Mouse (Mus musculus) frontal cortex, postnatal 10 days (tissue): ENCODE measurements around the gene Agap1.

ENCODE experiments used
- DNase-seq, 2 experiments: peaks; one replicate each; pipeline ENCODE4 v3.0.0; 2022; ENCODE audit warnings: low spot score in 2 of 2, mixed read lengths in 1 of 2

Agap1 gene

DNA sequence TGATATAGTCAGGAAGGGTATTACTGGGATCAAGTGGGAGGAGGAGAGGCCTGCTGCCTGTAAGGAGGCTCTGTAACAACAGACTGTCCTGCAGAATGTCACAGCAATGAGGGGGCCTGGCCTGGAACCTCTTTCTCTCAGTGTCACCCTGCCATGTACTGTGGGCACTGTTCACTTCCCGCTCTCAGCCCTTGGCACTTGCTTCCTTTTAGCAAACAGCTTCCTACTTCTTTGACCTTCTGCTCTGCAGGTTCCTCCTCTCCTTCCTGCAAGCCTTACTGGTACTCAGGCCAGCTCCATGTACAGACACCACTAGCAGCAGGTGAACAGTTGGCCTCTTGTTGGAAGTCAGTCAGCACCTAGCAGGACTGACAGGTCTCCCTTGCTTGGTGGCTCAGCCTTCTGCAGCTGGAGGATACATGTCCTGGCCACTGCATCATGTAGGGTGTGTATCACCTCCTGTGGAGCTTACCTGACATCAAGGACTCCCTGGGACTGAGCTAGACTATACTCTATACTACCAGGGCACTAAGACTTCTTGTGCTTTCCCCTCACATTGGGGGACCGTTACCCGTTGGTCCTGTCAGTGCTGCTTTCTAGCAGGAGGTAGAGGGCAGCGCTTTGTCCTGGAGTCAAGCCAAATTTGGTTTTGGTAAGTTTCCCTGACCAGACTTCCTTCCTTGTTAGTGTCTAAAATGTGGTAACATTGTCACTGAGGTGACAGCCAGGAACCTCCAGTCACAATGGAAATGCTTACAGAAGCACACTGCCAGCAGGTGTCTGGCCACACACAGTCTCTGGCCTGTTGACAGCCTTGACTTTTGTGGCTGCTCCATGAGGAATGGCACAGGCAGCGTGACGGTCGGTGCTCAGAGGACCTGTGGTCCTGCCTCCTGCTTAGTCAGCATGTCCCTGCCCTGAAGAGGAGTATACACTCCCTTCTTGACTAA lies 120.6 kb downstream of the Agap1 start:
- no peak for DNase-seq

DNA sequence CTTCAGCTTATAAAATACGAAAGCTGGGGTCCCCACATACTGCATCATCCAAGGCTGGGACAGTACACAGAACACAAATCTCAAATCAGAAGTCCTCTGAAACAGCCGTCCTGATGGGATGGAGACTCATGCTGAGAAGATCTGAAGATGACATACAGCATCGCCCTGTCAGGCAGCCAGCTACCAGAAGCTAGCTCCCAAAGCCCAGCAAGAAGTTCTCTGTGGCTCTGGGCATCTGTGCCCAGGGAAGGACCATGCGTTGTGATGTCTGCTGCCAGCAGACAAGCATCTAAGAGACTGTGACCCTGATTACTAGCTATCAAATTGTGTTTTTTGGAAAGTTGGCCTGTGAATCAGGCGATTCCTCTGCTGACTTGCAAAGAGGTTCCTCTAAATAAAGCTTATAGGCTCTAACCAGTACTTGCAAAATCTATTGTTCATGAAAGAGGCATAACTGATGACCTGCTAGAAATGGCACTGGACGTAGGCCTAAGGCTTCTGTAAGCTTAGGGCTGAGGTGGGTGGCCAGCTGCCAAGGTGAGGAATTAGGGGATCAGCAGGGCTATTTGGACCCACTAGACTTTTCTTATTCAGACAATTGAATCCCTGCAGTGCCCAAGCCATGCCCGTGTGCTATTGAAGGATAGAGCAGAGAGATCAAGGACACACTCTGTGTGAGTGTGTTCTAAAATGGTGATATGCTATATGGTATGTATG lies 121.7 kb downstream of the Agap1 start:
- no peak for DNase-seq

DNA sequence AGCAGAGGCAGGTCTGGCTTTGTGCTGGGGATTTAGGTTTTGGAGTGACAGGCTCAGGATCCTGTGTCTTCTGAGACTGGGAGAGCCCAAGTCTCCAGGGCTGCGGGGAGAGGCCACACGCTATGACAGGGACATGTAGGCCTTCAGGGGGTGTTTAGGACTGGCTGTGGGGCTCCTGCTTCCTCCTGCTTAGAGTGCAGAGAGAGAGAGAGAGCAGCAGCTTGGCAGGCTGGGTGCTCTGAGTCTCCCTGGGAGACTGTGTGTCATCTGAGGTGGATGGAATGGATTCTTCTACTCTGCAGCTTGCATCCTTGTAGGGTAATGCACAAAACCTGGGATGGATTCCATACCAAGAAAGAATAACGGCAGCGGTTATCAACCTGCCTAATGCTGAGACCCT lies 122.4 kb downstream of the Agap1 start:
- peak; percentile 38 to 61 for DNase-seq

DNA sequence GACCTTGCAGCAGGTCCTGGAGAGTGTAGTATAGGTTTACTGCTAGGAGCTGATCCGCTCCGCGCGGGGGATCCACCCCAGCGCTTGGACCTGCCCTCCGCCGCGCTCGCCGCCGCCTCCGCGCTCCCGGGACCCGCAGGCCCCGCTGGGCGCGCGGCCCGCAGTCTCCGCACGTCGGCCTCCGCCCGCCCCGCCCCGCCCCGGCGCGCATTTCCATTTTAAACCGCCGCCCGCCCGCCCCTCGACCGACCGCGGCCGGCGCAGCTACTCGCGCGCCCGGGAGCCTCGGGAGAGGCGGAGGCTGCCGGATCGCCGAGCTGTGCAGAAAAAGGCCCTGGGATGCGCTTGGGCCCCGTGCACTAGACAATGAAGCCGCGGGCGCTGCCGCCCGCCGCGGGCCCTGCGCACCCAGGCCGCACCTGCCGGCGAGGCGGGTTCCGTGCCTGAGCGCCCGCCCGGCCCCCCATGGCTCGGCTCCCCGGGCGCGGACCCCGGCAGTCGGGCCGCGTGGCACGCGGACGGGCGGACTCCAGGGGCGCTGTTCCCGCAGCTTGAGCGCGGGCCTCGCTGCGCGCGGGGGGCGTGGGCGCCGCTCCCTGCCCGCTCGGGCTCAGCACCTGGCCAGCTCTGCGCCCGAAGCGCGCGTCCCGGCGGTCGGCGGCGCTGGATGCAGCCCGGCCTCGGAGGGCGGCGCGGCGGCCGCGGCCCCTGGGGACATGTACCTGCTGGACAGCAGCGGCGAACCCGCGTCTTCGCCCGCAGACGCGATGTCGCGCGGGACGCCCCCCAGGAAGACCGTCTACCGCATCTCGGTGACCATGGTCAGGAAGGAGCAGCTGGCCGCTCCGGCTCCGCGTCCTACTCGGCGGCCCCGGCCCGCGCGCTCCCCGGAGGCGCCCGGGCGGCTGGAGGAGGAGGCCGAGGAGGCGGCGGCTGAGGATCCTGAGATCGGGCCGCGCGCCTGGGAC lies 125.7 kb downstream of the Agap1 start:
- DNase-seq: peak; percentile 62 to 81

DNA sequence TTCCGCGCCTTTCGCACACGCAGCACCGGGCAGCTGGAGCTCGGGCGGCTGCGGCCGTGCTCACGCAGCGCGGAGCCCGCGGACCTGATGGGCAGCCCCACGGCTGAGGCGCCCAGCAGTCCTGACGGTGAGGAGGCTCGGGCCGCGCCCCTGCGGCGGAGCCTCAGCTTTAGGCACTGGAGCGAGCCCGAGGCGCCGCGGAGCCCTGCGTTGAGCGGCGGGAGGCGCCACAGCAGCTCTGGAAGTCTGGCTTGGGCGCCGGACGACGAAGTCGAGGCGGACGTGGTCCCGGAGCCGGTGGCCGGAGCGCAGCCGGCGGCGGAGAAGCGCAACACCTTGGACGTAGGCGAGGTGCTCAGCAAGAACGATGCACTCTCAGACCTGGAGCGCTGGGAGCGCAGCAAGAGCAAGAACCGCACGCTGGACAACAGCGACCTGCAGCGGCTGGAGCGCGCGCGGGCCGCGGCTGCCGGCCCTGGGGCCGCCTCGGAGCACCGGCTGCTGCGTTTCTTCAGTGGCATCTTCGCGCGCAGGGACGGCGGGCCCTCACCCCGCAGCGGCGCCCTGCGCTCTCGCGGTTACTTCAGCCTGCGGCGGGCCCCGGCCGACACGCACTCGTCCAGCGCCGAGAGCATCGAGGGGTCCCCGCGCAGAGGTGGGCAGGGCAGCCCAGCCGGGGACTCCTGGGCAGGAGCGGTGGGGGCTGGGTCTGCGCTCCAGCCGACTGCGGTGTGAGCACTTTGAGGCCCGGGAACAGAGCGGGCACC lies 126.6 kb downstream of the Agap1 start:
- peak in 1 of 2 experiments; percentile 48 for DNase-seq

DNA sequence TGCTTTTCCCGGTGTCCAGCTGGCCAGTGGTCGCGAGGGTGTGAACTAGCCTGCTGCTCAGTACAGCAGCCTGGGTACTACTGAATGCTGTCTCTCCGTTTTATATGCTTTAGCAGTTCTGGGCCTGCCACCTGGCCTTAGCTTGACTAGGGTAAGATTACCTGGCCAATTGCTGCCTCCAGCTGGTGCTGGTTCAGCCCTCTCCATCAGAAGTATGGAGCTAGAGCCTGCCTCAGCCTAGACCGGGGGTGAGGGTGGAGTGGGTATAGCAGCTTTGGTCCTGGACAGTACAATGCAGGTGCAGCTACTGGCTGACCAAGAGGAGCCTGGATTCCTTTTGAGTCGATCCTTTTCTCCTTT lies 127.1 kb downstream of the Agap1 start:
- no peak for DNase-seq

DNA sequence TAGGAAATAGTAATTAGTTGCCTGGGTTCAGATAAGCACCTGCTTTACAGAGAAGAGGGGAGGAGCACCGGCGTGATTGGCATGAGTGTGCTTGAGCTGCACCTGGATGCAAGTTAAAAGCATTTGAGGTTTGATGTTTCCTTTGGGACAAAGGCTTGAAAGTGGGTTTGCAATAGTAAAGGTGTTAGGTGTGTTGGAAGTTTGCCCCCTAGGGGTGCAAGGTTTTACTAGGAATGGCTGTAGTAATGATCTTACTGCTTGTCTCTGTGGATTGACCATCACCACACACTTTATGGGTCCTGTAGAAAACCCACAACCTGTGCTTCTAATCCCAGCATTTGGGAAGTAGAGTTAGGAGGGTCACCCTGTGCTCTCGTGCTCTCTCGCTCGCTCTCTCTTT lies 128.8 kb downstream of the Agap1 start:
- DNase-seq: no peak

DNA sequence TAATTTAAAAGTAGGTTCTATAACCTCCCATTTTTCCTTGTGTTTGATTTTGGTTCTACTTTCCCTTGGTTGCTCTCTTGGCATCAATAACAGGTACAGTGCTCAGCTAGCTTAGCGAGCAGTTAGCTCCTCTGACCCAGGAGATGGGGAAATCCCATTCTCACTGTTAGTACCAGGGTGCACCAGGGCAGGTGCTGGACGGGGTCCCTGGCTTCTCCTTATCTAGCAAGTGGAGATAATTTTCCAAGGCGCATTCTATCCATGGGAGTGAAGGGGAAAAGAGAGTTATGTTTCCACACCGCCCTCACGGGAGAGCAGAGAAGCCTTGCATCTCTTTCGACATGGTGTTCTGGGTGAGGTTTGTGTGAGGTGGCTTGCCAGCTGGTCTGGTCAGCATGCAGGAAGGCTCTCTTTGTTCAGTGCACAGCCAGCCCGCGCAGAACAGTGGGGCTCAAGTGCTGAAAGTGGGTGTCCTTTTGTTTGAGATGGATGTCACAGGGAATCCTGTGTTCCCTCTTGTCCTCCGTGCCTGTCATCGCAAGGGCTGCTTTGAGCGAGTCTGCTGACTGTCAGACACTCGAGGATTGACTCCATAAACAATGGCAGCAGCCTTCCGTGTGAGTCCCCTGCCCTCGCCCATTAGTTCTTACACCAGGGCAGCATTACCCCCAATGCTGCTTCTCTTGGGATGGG lies 132.5 kb downstream of the Agap1 start:
- no peak for DNase-seq

DNA sequence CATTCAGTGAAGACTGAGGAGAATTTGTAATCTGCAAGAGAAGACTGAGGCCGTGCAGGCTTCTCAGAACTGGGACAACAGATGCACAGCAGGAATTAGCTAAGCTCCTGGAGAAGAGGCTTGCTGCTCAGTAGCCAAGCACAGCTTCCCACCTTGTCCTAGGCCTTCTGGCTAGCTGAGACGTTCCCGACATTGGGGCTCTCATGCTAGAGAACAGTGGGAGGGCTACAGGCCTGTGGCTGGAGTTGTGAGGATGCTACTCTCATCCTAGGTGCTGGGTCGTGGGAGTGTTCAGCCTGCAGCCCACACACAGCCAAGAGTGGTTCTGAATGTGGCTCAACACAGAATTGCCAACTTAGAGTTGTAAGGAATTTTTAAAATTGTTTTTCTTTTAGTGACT lies 133.5 kb downstream of the Agap1 start:
- no peak for DNase-seq

DNA sequence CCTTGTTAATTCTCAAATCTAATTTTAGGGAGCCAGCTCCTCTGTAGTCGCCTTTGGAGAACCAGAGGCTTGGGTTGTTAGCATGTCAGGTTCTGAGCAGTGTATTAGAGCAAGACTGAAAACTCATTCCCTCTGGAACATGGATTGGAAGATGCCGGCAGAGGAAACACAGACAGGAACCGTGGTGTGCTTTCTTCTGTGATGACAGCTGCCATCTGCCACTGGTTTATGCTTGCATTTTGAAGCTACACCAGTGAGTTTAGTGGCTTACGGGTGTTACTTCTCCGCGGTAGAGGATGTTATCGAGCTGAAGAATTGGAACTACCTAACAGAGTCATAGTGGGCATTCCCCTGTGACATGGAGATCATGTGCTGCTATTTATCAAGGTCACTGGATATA lies 136.4 kb downstream of the Agap1 start:
- DNase-seq: no peak

DNA sequence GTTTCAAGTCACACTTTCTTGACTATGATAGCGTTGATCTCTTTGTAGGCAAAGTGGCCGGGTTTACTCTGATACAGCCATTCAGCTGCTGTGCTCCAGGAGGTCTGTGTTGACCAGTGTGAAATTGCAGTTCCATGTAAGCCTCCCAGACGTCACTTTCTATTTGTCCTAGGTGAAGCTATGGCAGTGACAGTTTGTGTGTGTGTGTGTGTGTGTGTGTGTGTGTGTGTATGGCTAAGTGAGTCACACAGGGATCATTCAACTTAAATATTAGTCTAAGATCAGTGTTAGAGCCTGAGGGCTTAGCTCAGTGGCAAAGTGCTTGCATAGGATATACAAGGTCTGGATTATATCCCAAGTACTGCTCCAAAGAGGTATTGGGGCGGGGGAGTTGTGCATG lies 138.6 kb downstream of the Agap1 start:
- DNase-seq: no peak

DNA sequence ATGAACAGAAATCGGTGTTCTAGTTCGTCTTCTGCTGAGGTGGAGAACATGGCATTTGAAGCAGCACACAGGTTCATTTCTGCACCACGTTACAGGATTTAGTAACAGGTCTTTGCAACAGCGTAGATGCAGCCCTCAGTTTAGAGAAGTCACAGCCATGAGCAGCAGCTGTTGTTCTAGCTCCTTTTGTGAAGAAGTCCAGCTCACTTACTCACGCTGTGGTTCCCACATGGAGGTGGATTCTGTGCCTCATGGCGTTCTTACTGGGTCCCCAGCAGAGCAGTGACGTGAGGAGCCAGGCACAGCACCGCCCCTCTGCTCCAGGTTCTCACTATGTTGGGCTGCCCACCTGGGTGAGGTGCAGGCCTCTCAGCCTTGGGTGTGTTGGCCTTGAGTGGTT lies 140.4 kb downstream of the Agap1 start:
- DNase-seq: no peak

DNA sequence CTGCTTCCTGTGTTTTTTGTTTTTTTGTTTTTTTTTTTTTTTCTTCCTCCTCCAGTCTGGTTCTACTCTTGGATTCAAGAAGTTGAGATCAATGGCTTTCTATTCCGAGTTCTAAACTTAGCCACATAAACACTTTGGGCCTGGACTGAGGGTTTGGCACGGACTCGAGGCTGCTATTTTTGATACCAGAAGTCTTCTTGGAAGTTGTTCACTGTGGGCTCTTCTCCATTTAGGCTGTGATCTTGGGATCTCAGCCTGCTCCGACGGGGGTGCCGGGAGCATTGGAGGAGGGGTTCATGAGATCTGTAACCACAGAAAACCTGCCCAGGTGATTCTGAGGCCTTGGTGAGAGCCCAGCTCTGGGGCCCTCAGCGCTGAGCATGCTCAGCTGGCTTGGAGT lies 140.8 kb downstream of the Agap1 start:
- DNase-seq: no peak

DNA sequence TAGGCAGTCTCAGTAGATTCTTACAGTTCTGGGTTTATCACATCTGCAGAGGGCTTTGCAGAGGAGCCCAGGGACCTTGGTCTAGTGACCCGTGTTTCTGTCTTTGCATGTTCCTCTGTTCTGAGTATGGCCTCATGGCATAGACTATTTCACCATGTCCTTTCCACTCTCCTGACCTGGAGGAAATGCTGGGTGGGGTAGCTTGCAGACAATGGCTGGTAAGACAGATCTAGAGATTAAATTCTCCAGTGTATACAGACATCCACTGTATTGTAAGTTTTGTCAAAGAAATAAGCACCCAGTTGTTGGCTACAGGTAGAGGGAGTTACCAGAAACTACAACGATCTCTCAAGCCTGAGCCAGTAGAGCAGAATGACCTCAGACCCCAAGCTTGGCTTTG lies 141.6 kb downstream of the Agap1 start:
- no peak for DNase-seq

DNA sequence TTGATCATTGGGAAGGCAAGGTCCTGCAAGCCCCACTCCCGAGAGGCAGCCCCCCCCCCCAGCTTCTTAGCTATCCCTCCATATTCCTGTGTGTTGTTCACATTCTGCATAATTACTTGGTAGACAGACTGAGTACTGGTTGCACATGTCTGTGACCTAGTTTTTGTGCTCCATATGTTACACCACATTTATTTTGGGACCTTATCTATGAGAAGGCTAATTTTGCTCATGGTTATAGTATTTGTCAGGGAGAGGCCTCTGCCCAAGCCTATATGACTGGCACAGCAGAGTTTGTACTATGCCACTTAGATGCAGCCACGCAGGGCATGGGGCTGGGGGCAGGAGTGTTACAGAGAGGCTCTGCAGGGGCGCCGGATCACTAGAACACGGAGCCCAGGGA lies 144.3 kb downstream of the Agap1 start:
- DNase-seq: no peak

DNA sequence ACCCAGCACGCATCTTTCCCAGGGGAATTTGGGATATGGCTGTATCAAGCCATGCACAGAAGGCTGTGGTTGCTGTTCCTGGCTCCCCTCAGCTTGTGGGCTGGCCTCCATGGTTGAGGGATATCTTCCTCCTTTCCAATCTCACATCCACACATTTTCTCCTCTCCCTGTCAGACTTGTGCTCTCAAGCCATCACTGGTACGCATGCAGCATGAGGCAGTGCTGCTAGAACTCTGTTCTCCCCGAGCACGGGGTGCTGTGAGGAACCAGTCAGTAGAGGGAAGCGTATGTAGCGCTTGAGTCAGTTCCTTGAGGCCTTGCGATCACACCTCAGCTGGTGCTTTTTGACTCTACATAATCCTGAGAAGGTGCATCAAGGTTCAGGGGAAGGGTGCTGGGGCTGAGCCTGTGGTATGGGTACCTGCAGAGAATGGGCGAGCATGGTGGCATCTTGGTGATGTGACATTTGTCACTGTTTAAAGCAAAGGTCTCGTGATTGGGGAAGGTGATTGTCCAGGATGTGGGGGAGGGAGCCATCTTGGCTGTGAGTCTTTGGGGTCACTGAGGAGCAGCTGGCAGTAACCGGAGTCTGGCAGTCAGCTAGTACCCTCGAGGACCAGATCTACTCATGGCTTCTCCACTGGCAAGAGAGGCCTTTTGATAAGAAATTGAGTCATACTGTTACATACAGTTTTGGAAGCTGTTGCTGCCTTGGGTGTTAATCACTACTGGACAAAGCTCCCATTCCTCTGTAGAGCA lies 145.6 kb downstream of the Agap1 start:
- no peak for DNase-seq

DNA sequence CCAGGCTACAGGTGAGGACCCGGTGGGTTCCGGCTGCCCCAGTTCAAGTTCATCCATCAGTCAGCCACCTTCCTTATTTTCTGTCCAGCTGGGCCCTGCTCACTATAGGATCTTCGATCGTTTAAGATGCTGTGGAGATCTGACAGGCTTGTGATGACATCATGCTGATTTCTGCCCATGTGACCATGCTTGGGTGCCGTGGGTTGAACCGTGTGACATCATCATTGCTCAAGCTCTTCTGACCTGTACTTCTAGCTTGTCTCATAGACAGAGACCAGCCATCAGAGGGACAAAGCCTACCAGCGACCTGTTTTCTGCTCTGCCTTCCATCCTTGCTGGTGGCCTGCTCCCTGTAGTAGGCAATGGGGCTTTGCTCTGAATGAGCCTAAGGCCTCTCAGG lies 146.7 kb downstream of the Agap1 start:
- DNase-seq: no peak

DNA sequence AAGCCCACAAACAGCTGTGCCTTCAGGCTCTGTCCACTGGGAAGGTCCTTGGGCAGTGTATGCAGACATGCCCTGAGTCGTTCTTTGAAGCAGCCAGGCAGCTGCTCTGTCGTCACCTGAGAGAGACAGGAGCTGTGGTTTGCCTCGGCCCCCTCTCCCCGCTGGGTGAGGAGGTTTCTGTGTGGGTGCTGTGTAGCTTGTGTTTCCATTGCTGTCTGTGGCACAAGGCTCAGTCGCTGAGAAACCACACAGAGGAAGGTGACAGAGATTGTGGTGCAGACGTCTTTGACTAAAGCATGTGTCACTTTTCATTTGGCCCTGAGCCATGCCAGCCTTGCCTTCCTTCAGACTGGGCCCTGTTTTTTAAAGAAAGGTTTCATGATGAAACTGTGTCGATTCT lies 148.3 kb downstream of the Agap1 start:
- DNase-seq: no peak

DNA sequence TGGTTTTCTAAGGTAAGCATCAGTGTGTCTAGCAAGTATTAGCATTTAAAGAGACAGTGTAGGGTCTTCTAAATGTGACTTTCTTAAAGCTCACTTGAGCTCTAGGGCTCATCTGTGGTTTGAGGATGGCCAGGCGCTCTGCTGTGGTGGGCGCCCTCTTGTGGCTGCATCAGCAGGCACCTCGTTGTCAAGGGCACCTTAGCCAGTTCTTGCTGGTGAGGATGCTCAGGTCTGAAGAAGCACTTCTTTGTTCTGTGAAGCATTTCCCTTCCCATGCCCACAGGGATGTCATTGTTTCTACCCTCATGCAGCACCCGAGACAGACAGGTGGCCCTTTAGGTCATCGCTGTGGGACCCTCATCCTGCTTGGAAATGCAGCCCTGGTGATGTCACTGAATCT lies 152.0 kb downstream of the Agap1 start:
- DNase-seq: peak in 1 of 2 experiments; percentile 75

DNA sequence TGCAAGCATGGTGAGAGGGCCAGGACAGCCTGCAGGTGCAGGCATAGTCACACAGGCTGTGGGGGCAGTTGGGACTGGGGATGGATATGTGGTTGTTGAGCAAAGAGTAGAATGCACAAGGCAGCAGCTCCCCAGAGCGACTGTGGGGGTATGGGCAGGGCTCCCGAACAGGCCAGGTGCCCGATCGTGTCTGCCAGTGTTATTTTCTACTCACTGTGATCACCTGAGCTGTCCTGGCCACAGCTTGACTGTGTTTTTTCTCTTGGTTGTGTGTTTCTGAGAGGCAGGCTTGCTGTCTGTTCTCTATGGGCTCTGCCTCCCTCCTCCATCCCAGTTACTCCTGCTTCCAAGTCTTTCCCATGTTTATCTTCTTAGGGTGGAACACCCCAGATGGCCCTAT lies 154.2 kb downstream of the Agap1 start:
- DNase-seq: no peak
